Mouse (Mus musculus) effector memory CD4-positive, alpha-beta T cell, adult 5 months (primary cell): ENCODE data around the gene Tead1. TPM values are rescaled to one million over a fixed set of nuclear protein-coding genes. Genes with fewer than 3 reads are reported as not detected.

Experiments used
- polyA plus RNA-seq: library from polyadenylated mRNA; unstranded; fragments of 100-300 nt; shearing (Covaris generic); gene quantifications from one replicate; pipeline ENCODE4 v1.2.1, GENCODE M21; 2017

The Tead1 gene
- not detected for polyA plus RNA-seq

GRCm38 (mm10) chr7:112679171-112679512 lies at the start of gene Tead1:
TSS of gene Tead1 (plus strand) at chr7:112679318.

GRCm38 (mm10) chr7:112953777-112954291 lies 274.7 kb downstream of the Tead1 start, which contains the start of gene Rassf10:
TSS of gene Rassf10 (plus strand) at chr7:112953962.

